In the genomic region with DNA sequence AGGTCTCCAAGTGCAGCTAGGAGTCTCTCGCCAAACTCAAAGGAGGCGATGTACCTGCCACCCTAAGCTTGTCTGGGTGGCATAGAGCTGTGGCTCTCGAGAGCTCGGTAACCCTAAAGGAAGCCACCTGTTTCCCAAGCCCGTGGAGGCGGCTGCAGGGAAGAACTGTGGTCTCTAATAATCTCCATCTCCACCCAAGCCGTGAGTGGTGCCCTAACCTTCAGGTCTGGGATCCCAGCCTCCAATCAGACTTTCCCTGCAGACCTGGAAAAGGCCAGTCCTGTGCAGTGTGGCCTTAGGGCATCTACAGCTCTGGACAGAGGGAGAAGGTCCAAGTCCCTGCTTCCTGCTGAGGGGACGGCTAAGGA, we compare ENCODE assay signal across 9 mouse cellular contexts. TPM values are rescaled to one million over a fixed set of nuclear protein-coding genes. Genes with fewer than 3 reads are reported as not detected.
A peak's percentile ranks its signal among the peaks of the same experiment; 100 is the strongest.
DNase-seq lines count a peak whose midpoint lies in the region; ATAC-seq lines count a peak whose summit lies in the region.
"Had no signal": no experiment of that assay in that cellular context is flagged by ENCODE, and none has a peak within 500 bp of the region (broad histone marks: within the 10 kb centered on the region; RNA-seq: fewer than 3 reads in every experiment).

No protein-coding gene starts in this region.

- 0 out of 2 replicates have a peak overlapping the region, but pooled peaks have one; percentile 20 for H3K27ac ChIP-seq in kidney, embryonic 16.5 days (ENCODE audit: low read length)
- no peak overlapping the region for H3K27ac ChIP-seq in embryonic facial prominence, embryonic 14.5 days (replicated peaks; ENCODE audit: low read depth, low read length)
- no peak overlapping the region for H3K27ac ChIP-seq in intestine, embryonic 16.5 days (ENCODE audit: low read length)

- no peaks in the 10 kb centered on the region for H3K9me3 ChIP-seq in kidney, embryonic 16.5 days (ENCODE audit: low read length)
- H3K9me3 ChIP-seq in embryonic facial prominence, embryonic 14.5 days (ENCODE audit: control insufficient read depth, low read length), result no peaks in the 10 kb centered on the region
- no peaks in the 10 kb centered on the region for H3K9me3 ChIP-seq in intestine, embryonic 16.5 days (ENCODE audit: control insufficient read depth, low read length)

- peaks cover 15% of the 10 kb centered on the region for H3K27me3 ChIP-seq in kidney, embryonic 16.5 days (ENCODE audit: insufficient read depth, low read length)
- peaks cover 19% of the 10 kb centered on the region for H3K27me3 ChIP-seq in embryonic facial prominence, embryonic 14.5 days (replicated peaks; ENCODE audit: control insufficient read depth, insufficient read depth, low read length)
- H3K27me3 ChIP-seq in intestine, embryonic 16.5 days (replicated peaks; ENCODE audit: control insufficient read depth, insufficient read depth, low read length), result peaks cover 26% of the 10 kb centered on the region

- peak overlapping the region; percentile 57 for H3K4me3 ChIP-seq in kidney, embryonic 16.5 days (ENCODE audit: low read length)
- H3K4me3 ChIP-seq in embryonic facial prominence, embryonic 14.5 days (ENCODE audit: low read depth, low read length), result peak overlapping the region; percentile 60
- H3K4me3 ChIP-seq in intestine, embryonic 16.5 days (ENCODE audit: low read length), result peak overlapping the region; percentile 50

- peak overlapping the region; percentile 63 for H3K9ac ChIP-seq in kidney, embryonic 16.5 days (replicated peaks; ENCODE audit: low read length)
- H3K9ac ChIP-seq in embryonic facial prominence, embryonic 14.5 days (ENCODE audit: low read depth, low read length), result peak overlapping the region; percentile 70
- H3K9ac ChIP-seq in intestine, embryonic 16.5 days (ENCODE audit: low read depth, low read length), result peak overlapping the region; percentile 68

- H3K4me2 ChIP-seq in kidney, embryonic 16.5 days (replicated peaks; ENCODE audit: low read depth, low read length), result peak overlapping the region; percentile 98
- H3K4me2 ChIP-seq in embryonic facial prominence, embryonic 14.5 days (ENCODE audit: low read depth, low read length), result peak overlapping the region; percentile 99
- peak overlapping the region; percentile 97 for H3K4me2 ChIP-seq in intestine, embryonic 16.5 days (ENCODE audit: low read depth, low read length)

- no peaks in the 10 kb centered on the region for H3K36me3 ChIP-seq in kidney, embryonic 16.5 days (ENCODE audit: insufficient read depth, low read length)
- H3K36me3 ChIP-seq in embryonic facial prominence, embryonic 14.5 days (ENCODE audit: control insufficient read depth, insufficient read depth, low read length), result 0 out of 2 replicates have a peak, but pooled peaks cover 6% of the 10 kb centered on the region
- H3K36me3 ChIP-seq in intestine, embryonic 16.5 days (ENCODE audit: control insufficient read depth, insufficient read depth, low read length), result no peaks in the 10 kb centered on the region

- 3% methylated on average over 8 of the region's 8 CpGs for WGBS in kidney, embryonic 16.5 days
- WGBS in embryonic facial prominence, embryonic 14.5 days, result 2% methylated on average over 7 of the region's 8 CpGs
- WGBS in intestine, embryonic 16.5 days, result 6% methylated on average over 8 of the region's 8 CpGs

- no peak for ATAC-seq in kidney, embryonic 16.5 days (ENCODE audit: low FRiP score, low TSS enrichment)
- ATAC-seq in embryonic facial prominence, embryonic 14.5 days (ENCODE audit: low read depth), result no peak
- ATAC-seq in intestine, embryonic 16.5 days, result no peak

- peaks cover 18% of the 10 kb centered on the region for H3K4me1 ChIP-seq in kidney, embryonic 16.5 days (ENCODE audit: insufficient read depth, low read length)
- H3K4me1 ChIP-seq in embryonic facial prominence, embryonic 14.5 days (ENCODE audit: control insufficient read depth, insufficient read depth, low read length), result peaks cover 24% of the 10 kb centered on the region
- H3K4me1 ChIP-seq in intestine, embryonic 16.5 days (ENCODE audit: control insufficient read depth, insufficient read depth, low read length), result peaks cover 17% of the 10 kb centered on the region

- DNase-seq in kidney, adult 11 months, result no peak
- no peak for DNase-seq in embryonic facial prominence, embryonic 14.5 days (ENCODE audit: low spot score)
- DNase-seq in naive thymus-derived CD4-positive, alpha-beta T cell, adult 2 months (ENCODE audit: low read depth), result peak; percentile 33
- no peak for DNase-seq in right cerebral cortex, postnatal 14 days
- DNase-seq in gastrocnemius, adult 8-10 months (ENCODE audit: low spot score in 2 of 2), result no peak
- DNase-seq in spleen, postnatal 14 days (ENCODE audit: low spot score in 2 of 2), result no peak

RNA-seq across cellular contexts. Expression of a gene that starts 1.0 kb away (rescaled TPM):
- 3.3 and 5.3 TPM in 2 replicates for polyA plus RNA-seq in kidney, embryonic 16.5 days (2015; fragmentation: Nextera tagmentation; extraction: Ambion mirVana)
- polyA plus RNA-seq in embryonic facial prominence, embryonic 14.5 days (2014; fragmentation: Nextera tagmentation; extraction: Ambion mirVana), result 15.8 and 18.0 TPM in 2 replicates
- 3.6 and 4.3 TPM in 2 replicates for polyA plus RNA-seq in intestine, embryonic 16.5 days (2015; fragmentation: Nextera tagmentation; extraction: Ambion mirVana)
- total RNA-seq in gastrocnemius, adult 8-10 months (2022), result under 1 TPM; 0.19 to 0.76 (median 0.70) TPM
- polyA plus RNA-seq: erythroblast, embryonic 14.5 days had no signal

RNA-seq across cellular contexts. Expression of a gene that starts 7.4 kb away (rescaled TPM):
- polyA plus RNA-seq in kidney, embryonic 16.5 days (2015; fragmentation: Nextera tagmentation; extraction: Ambion mirVana), result 32.7 and 35.4 TPM in 2 replicates
- polyA plus RNA-seq in embryonic facial prominence, embryonic 14.5 days (2014; fragmentation: Nextera tagmentation; extraction: Ambion mirVana), result 27.3 and 30.1 TPM in 2 replicates
- 39.1 and 40.6 TPM in 2 replicates for polyA plus RNA-seq in intestine, embryonic 16.5 days (2015; fragmentation: Nextera tagmentation; extraction: Ambion mirVana)
- 10 to 100 TPM; 10.4 to 14.1 (median 10.8) TPM for total RNA-seq in gastrocnemius, adult 8-10 months (2022)
